Mouse (Mus musculus) liver, embryonic 14.5 days (tissue): ENCODE data around the gene Cib2. TPM values are rescaled to one million over a fixed set of nuclear protein-coding genes. Genes with fewer than 3 reads are reported as not detected.

Experiments used
- ATAC-seq: fragments of 200-750 bp; cut with Nextera tagmentation; 2 replicates; pipeline ENCODE4 v1.8.0; 2017; ENCODE audit warnings: moderate number of reproducible peaks, mild to moderate bottlenecking, moderate library complexity; ENCODE audit not compliant: insufficient read depth
- DNase-seq, 3 experiments: peaks; one replicate each; pipeline ENCODE4 v3.0.0-alpha.2; 2012 to 2013; ENCODE audit warnings: low read depth in 3 of 3, low spot score in 3 of 3
- H3K27ac ChIP-seq: fragments of 300-500 bp; sonication (generic); 2 replicates; pipeline ENCODE4 v1.5.1; 2014; ENCODE audit warnings: moderate library complexity, mild to moderate bottlenecking, control low read depth, inconsistent platforms
- H3K27me3 ChIP-seq: fragments of 300-500 bp; sonication (generic); 2 replicates; pipeline ENCODE4 v1.6.1; 2014; ENCODE audit warnings: mild to moderate bottlenecking, low read length, moderate library complexity; ENCODE audit not compliant: control insufficient read depth, insufficient read depth
- H3K36me3 ChIP-seq: fragments of 300-500 bp; sonication (generic); replicated peaks from 2 replicates; pipeline ENCODE4 v1.6.1; 2014; ENCODE audit warnings: low read depth; ENCODE audit not compliant: control insufficient read depth, insufficient read depth
- H3K4me1 ChIP-seq, 2 experiments: fragments of 200-500 bp in 1 of 2; fragments of 300-500 bp in 1 of 2; sonication (generic) in 1 of 2; replicated peaks; 2 replicates each; pipeline ENCODE4 v1.6.1; 2012 to 2014; ENCODE audit warnings: antibody characterized with exemption in 1 of 2, inconsistent platforms in 1 of 2, low read length in 1 of 2; ENCODE audit not compliant: control insufficient read depth in 2 of 2, insufficient read depth in 2 of 2
- H3K4me2 ChIP-seq: fragments of 300-500 bp; sonication (generic); 2 replicates; pipeline ENCODE4 v1.6.1; 2014; ENCODE audit warnings: low read depth, mild to moderate bottlenecking, control low read depth, moderate library complexity
- H3K4me3 ChIP-seq, 2 experiments: fragments of 200-500 bp in 1 of 2; fragments of 300-500 bp in 1 of 2; sonication (generic) in 1 of 2; 2 replicates each; pipeline ENCODE4 v1.5.1; 2012 to 2014; ENCODE audit warnings: low read depth in 2 of 2, low read length in 2 of 2, mild to moderate bottlenecking in 2 of 2, control low read depth in 1 of 2, inconsistent platforms in 1 of 2, moderate library complexity in 1 of 2; ENCODE audit not compliant: insufficient read depth in 1 of 2
- H3K9ac ChIP-seq: fragments of 300-500 bp; sonication (generic); replicated peaks from 2 replicates; pipeline ENCODE4 v1.6.1; 2014; ENCODE audit warnings: mild to moderate bottlenecking, control low read depth, moderate library complexity
- H3K9me3 ChIP-seq: fragments of 300-500 bp; sonication (generic); 2 replicates; pipeline ENCODE4 v1.6.1; 2016; ENCODE audit warnings: low read length, mixed read lengths; ENCODE audit not compliant: control insufficient read depth
- CTCF ChIP-seq: IDR thresholded peaks from 2 replicates; pipeline ENCODE4 v1.5.1; 2016; ENCODE audit warnings: antibody characterized with exemption, low read depth, control low read depth
- EP300 ChIP-seq: IDR thresholded peaks from 2 replicates; pipeline ENCODE4 v1.6.1; 2016; ENCODE audit warnings: antibody characterized with exemption, low read depth
- WGBS: fragments of 180-500 bp; shearing (Covaris S2); extraction: QIAGEN DNeasy Blood & Tissue Kit; methylation state at CpG from one replicate; pipeline ENCODE4 v1.1.7; 2014; ENCODE audit not compliant: insufficient replicate concordance; 5-methylcytosine and 5-hydroxymethylcytosine counted together
- polyA plus RNA-seq, 2 experiments: library from polyadenylated mRNA; depleted of rRNA in 1 of 2; stranded (reverse) in 1 of 2; unstranded in 1 of 2; fragments of >200 nt; fragmentation: Nextera tagmentation in 1 of 2; extraction: Ambion mirVana in 1 of 2; gene quantifications; 2 replicates each; pipeline versions ENCODE4 v1.2.1 to v1.2.3; 2012 to 2014

Cib2 gene
- polyA plus RNA-seq, 2 experiments: 0.84 to 2.2 TPM

DNA sequence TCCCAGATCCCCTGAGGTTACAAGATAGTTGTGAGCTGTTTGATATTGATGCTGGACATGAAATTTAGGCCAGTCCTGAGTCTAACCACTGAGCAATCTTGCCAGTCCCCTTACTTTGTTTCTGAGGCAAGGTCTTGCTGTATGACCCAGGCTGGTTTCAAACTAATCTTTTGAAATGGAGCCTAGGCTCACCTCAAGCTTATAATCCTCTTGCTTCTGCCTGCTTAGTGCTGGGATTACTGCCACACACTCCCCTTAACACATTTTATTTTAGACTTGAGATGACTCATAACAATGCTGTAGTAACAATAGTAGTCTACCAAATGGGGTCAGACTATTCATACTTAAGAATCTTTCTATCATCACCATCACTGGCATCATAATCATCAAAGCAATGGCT, 28.6 kb downstream of the Cib2 start:
- no peak for TF ChIP-seq CTCF
- TF ChIP-seq EP300: no peak
- no peaks in the 10 kb centered on the region for H3K4me1 ChIP-seq
- no peaks in the 10 kb centered on the region for H3K36me3 ChIP-seq
- H3K9ac ChIP-seq: no peak overlapping the region
- H3K4me2 ChIP-seq: no peak overlapping the region
- DNase-seq (no peak), ATAC-seq (no peak)
- H3K27ac ChIP-seq: no peak overlapping the region
- no peaks in the 10 kb centered on the region for H3K27me3 ChIP-seq
- no peak overlapping the region for H3K4me3 ChIP-seq
- no peaks in the 10 kb centered on the region for H3K9me3 ChIP-seq

DNA sequence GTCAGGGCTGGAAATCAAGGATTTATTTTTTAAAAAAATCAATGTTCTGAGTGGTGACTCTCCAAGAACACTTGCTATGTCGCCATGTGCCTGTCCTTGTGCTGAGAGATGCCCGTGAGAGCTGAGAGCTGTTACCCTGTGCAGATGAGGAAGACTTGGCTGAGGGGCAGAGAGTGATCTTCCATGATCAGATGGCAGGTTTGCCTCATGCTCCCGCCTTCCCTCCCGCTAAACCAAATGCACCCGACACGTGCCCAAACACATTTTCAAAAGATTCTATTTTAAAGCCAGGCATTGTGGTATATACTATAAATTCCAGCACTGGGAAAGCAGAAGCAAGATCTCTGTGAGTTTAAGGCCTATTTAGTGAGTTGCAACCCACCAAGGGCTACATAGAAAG, 29.2 kb downstream of the Cib2 start:
- Histone ChIP-seq H3K27ac (no peak overlapping the region), H3K4me2 (no peak overlapping the region), H3K4me3 (no peak overlapping the region), H3K9ac (no peak overlapping the region), H3K36me3 (no peaks in the 10 kb centered on the region), H3K9me3 (no peaks in the 10 kb centered on the region), H3K4me1 (no peaks in the 10 kb centered on the region), H3K27me3 (no peaks in the 10 kb centered on the region)
- no peak for TF ChIP-seq EP300
- no peak for TF ChIP-seq CTCF
- WGBS: 63% methylated on average over 6 of the region's 6 CpGs
- ATAC-seq: no peak
- no peak for DNase-seq

DNA sequence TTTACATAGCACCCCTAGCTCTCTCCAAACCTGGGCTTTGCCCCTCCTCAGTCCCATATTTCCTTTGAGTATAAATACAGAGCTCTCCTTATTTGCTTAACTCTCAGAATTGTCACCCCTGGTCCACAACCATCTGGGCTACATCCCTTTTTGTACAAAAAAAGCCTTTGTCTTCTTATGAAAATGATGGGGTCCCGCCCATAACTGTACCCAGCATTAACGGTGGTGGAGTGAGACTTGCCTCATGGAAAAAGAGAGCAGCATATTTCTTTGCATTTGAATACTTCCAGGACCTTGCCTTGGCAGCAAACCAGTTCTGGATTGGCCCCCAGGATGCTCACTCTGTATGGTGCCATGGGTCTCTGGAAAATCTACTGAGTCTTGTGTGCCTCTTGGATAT, 30.1 kb downstream of the Cib2 start:
- H3K4me3 ChIP-seq: no peak overlapping the region
- no peaks in the 10 kb centered on the region for H3K9me3 ChIP-seq
- WGBS: 49% methylated on average over 2 of the region's 2 CpGs
- H3K9ac ChIP-seq: no peak overlapping the region
- no peak for TF ChIP-seq EP300
- no peak for TF ChIP-seq CTCF
- DNase-seq (no peak), ATAC-seq (no peak)
- H3K4me1 ChIP-seq: no peaks in the 10 kb centered on the region
- H3K36me3 ChIP-seq: no peaks in the 10 kb centered on the region
- H3K4me2 ChIP-seq: no peak overlapping the region
- no peak overlapping the region for H3K27ac ChIP-seq
- no peaks in the 10 kb centered on the region for H3K27me3 ChIP-seq

DNA sequence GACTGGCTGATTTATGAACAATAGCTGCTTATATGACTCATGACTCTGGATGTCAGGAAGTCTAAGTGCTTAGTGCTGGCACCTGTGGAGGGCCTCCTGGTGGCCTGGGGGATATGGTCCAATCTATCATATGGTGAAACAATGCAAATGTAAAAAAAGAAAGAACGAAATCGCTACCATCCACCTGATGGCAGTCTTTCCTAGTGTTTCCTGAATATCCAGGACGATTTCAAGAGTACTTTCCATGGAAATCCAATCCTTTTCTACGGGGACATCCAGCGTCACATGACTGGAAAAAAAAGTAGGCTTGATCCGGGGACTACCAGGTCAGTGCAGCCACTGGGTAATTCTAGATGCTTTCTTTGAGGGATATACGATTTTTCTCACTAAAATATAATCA, 32.3 kb downstream of the Cib2 start:
- no peaks in the 10 kb centered on the region for H3K36me3 ChIP-seq
- H3K4me2 ChIP-seq: no peak overlapping the region
- H3K27ac ChIP-seq: no peak overlapping the region
- H3K9me3 ChIP-seq: no peaks in the 10 kb centered on the region
- TF ChIP-seq CTCF (no peak), EP300 (no peak)
- no peaks in the 10 kb centered on the region for H3K27me3 ChIP-seq
- WGBS: 50% methylated on average over 7 of the region's 7 CpGs
- no peak for ATAC-seq
- no peak overlapping the region for H3K4me3 ChIP-seq
- no peak for DNase-seq
- H3K9ac ChIP-seq: no peak overlapping the region
- H3K4me1 ChIP-seq: no peaks in the 10 kb centered on the region

DNA sequence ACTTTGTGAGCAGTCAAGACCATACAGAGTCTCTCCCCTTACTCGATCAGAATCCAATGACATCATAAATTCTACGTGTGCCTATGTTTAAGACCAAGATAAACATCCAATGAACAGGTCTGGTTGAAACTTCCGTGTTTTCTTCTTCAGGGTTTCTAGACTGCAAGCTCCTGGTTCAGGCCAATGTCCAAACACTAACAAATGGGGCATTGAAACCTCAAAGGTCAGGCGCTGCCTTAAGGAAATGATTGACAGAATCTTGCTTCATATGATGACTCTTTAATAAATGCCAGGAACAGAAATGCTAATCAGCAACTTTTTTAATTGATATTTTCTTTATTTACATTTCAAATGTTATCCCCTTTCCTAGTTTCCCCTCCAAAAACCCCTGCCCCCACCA, 39.7 kb downstream of the Cib2 start:
- H3K27ac ChIP-seq: no peak overlapping the region
- TF ChIP-seq EP300: no peak
- no peak for TF ChIP-seq CTCF
- no peak overlapping the region for H3K4me3 ChIP-seq
- WGBS: 56% methylated on average over 4 of the region's 4 CpGs
- no peak overlapping the region for H3K4me2 ChIP-seq
- H3K9me3 ChIP-seq: no peaks in the 10 kb centered on the region
- DNase-seq (no peak), ATAC-seq (no peak)
- H3K9ac ChIP-seq: no peak overlapping the region
- no peaks in the 10 kb centered on the region for H3K27me3 ChIP-seq
- H3K36me3 ChIP-seq: no peaks in the 10 kb centered on the region
- H3K4me1 ChIP-seq: no peaks in the 10 kb centered on the region

DNA sequence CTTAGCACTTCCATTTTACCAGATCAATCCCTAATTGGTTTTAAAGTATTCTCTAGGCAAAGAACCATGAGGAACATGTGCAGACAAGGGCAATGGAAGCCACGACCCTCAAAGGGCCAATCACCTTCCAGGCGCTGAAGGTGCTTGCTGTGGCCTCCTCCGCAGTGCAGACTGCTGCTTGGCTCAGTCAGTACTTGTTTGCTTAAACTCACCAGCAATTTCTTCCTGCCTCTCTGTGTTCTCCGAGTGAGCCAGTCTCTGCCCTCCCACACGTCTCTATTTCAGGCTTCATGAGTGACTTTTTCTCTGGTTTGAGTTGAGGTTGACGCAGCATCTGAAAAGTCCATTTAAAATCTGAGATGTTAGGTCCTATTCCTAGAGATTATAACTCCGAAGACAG, 41.1 kb downstream of the Cib2 start:
- H3K9me3 ChIP-seq: no peaks in the 10 kb centered on the region
- WGBS: 50% methylated on average over 7 of the region's 7 CpGs
- no peaks in the 10 kb centered on the region for H3K36me3 ChIP-seq
- no peak overlapping the region for H3K27ac ChIP-seq
- no peaks in the 10 kb centered on the region for H3K4me1 ChIP-seq
- no peak for DNase-seq
- no peak for TF ChIP-seq EP300
- TF ChIP-seq CTCF: no peak
- no peak overlapping the region for H3K9ac ChIP-seq
- H3K27me3 ChIP-seq: no peaks in the 10 kb centered on the region
- no peak for ATAC-seq
- no peak overlapping the region for H3K4me3 ChIP-seq
- no peak overlapping the region for H3K4me2 ChIP-seq
